Mouse (Mus musculus) stomach, embryonic 14.5 days (tissue): ENCODE measurements around the gene Ndn. TPM values are rescaled to one million over a fixed set of nuclear protein-coding genes. Genes with fewer than 3 reads are reported as not detected.
A peak's percentile ranks its signal among the peaks of the same experiment; 100 is the strongest.

Source experiments
- ATAC-seq: fragments of 200-750 bp; cut with Nextera tagmentation; 2 replicates; pipeline ENCODE4 v1.8.0; 2017; ENCODE audit warnings: low read depth, moderate TSS enrichment; ENCODE audit not compliant: insufficient number of reproducible peaks, insufficient read depth, low FRiP score
- H3K27ac ChIP-seq: fragments of 300-500 bp; sonication (generic); 2 replicates; pipeline ENCODE4 v1.5.1; 2014; ENCODE audit warnings: mild to moderate bottlenecking, low read length, moderate library complexity, mixed read lengths
- H3K27me3 ChIP-seq: fragments of 300-500 bp; sonication (generic); 2 replicates; pipeline ENCODE4 v1.6.1; 2014; ENCODE audit warnings: low read length, control low read depth, mixed read lengths; ENCODE audit not compliant: control insufficient read depth, insufficient read depth
- H3K36me3 ChIP-seq: fragments of 300-500 bp; sonication (generic); 2 replicates; pipeline ENCODE4 v1.6.1; 2014; ENCODE audit warnings: mild to moderate bottlenecking, control low read depth, low read length, moderate library complexity, mixed read lengths; ENCODE audit not compliant: control insufficient read depth, insufficient read depth
- H3K4me1 ChIP-seq: fragments of 300-500 bp; sonication (generic); 2 replicates; pipeline ENCODE4 v1.6.1; 2014; ENCODE audit warnings: low read length, control low read depth, mixed read lengths; ENCODE audit not compliant: control insufficient read depth, insufficient read depth
- H3K4me2 ChIP-seq: fragments of 300-500 bp; sonication (generic); replicated peaks from 2 replicates; pipeline ENCODE4 v1.6.1; 2014; ENCODE audit warnings: low read depth, low read length, control low read depth
- H3K4me3 ChIP-seq: fragments of 300-500 bp; sonication (generic); 2 replicates; pipeline ENCODE4 v1.5.1; 2014; ENCODE audit warnings: low read depth, low read length, control low read depth
- H3K9ac ChIP-seq: fragments of 300-500 bp; sonication (generic); replicated peaks from 2 replicates; pipeline ENCODE4 v1.6.1; 2014; ENCODE audit warnings: low read depth, mild to moderate bottlenecking, control low read depth, low read length, moderate library complexity, mixed read lengths
- H3K9me3 ChIP-seq: fragments of 300-500 bp; sonication (generic); 2 replicates; pipeline ENCODE4 v1.6.1; 2016; ENCODE audit warnings: low read depth, low read length, control low read depth; ENCODE audit not compliant: control insufficient read depth
- WGBS: fragments of 180-500 bp; shearing (Covaris S2); extraction: QIAGEN DNeasy Blood & Tissue Kit; methylation state at CpG from one replicate; pipeline ENCODE4 v1.1.7; 2014; 5-methylcytosine and 5-hydroxymethylcytosine counted together
- polyA plus RNA-seq: library from polyadenylated mRNA; unstranded; fragments of >200 nt; fragmentation: Nextera tagmentation; extraction: Ambion mirVana; gene quantifications from 2 replicates; pipeline ENCODE4 v1.2.1, GENCODE M21; 2014

Ndn gene
- polyA plus RNA-seq, result 98.1 and 101 TPM in 2 replicates

- WGBS, result 53% methylated on average over 1 of the region's 1 CpGs
- Histone ChIP-seq H3K4me1 (no peaks in the 10 kb centered on the region), H3K36me3 (no peaks in the 10 kb centered on the region), H3K9me3 (no peaks in the 10 kb centered on the region), H3K4me3 (no peak within 1 kb of the TSS), H3K27me3 (no peaks in the 10 kb centered on the region), H3K9ac (no peak within 1 kb of the TSS), H3K4me2 (no peak within 1 kb of the TSS), H3K27ac (no peak within 1 kb of the TSS)
- no peak for ATAC-seq
Observed at GRCm38 (mm10) chr7:62346269-62346668, at the start of gene Ndn. Ndn (plus strand) TSS chr7:62346569.

- 88% methylated on average over 3 of the region's 3 CpGs for WGBS
- Histone ChIP-seq H3K27ac (no peak overlapping the region), H3K4me3 (no peak overlapping the region), H3K9me3 (no peaks in the 10 kb centered on the region), H3K4me1 (no peaks in the 10 kb centered on the region), H3K9ac (no peak overlapping the region), H3K36me3 (no peaks in the 10 kb centered on the region), H3K4me2 (no peak overlapping the region), H3K27me3 (no peaks in the 10 kb centered on the region)
- ATAC-seq, result no peak
Observed at GRCm38 (mm10) chr7:62302451-62302850, 43.9 kb upstream of the Ndn start.

GRCm38 (mm10) chr7:62306896-62307614 lies 39.3 kb upstream of the Ndn start:
- Histone ChIP-seq H3K36me3 (no peaks in the 10 kb centered on the region), H3K4me3 (no peak overlapping the region), H3K27me3 (no peaks in the 10 kb centered on the region), H3K27ac (no peak overlapping the region), H3K4me1 (no peaks in the 10 kb centered on the region), H3K9ac (no peak overlapping the region), H3K9me3 (no peaks in the 10 kb centered on the region), H3K4me2 (no peak overlapping the region)
- WGBS, result 55% methylated on average over 6 of the region's 6 CpGs
- no peak for ATAC-seq

GRCm38 (mm10) chr7:62316793-62317192 lies 29.6 kb upstream of the Ndn start:
- H3K9me3 ChIP-seq, result no peaks in the 10 kb centered on the region
- no peaks in the 10 kb centered on the region for H3K4me1 ChIP-seq
- no peak overlapping the region for H3K4me3 ChIP-seq
- H3K9ac ChIP-seq, result no peak overlapping the region
- no peaks in the 10 kb centered on the region for H3K36me3 ChIP-seq
- no peak overlapping the region for H3K27ac ChIP-seq
- H3K4me2 ChIP-seq, result no peak overlapping the region
- no peaks in the 10 kb centered on the region for H3K27me3 ChIP-seq
- 68% methylated on average over 5 of the region's 5 CpGs for WGBS
- no peak for ATAC-seq

- no peaks in the 10 kb centered on the region for H3K9me3 ChIP-seq
- no peak for ATAC-seq
- no peaks in the 10 kb centered on the region for H3K4me1 ChIP-seq
- H3K36me3 ChIP-seq, result no peaks in the 10 kb centered on the region
- H3K9ac ChIP-seq, result no peak overlapping the region
- no peaks in the 10 kb centered on the region for H3K27me3 ChIP-seq
- no peak overlapping the region for H3K4me3 ChIP-seq
- no peak overlapping the region for H3K27ac ChIP-seq
- H3K4me2 ChIP-seq, result no peak overlapping the region
- 33% methylated on average over 1 of the region's 1 CpGs for WGBS
Observed at GRCm38 (mm10) chr7:62345411-62345810, 958 bp upstream of the Ndn start.

- H3K4me1 ChIP-seq, result no peaks in the 10 kb centered on the region
- no peaks in the 10 kb centered on the region for H3K36me3 ChIP-seq
- peak; percentile 93 for ATAC-seq
- peak overlapping the region; percentile 54 for H3K4me2 ChIP-seq
- H3K4me3 ChIP-seq, result peak overlapping the region; percentile 42
- 14% methylated on average over 42 of the region's 42 CpGs for WGBS
- H3K27me3 ChIP-seq, result no peaks in the 10 kb centered on the region
- no peaks in the 10 kb centered on the region for H3K9me3 ChIP-seq
- peak overlapping the region; percentile 26 for H3K9ac ChIP-seq
- H3K27ac ChIP-seq, result no peak overlapping the region; the same call in 1 of the 2 replicates
Observed at GRCm38 (mm10) chr7:62348106-62348803, 1.9 kb downstream of the Ndn start.

GRCm38 (mm10) chr7:62348804-62349190 lies 2.4 kb downstream of the Ndn start:
- H3K9me3 ChIP-seq, result no peaks in the 10 kb centered on the region
- H3K4me1 ChIP-seq, result no peaks in the 10 kb centered on the region
- H3K36me3 ChIP-seq, result no peaks in the 10 kb centered on the region
- 35% methylated on average over 17 of the region's 17 CpGs for WGBS
- no peak overlapping the region for H3K27ac ChIP-seq
- peak overlapping the region; percentile 42 for H3K4me3 ChIP-seq
- no peaks in the 10 kb centered on the region for H3K27me3 ChIP-seq
- peak overlapping the region; percentile 54 for H3K4me2 ChIP-seq
- no peak for ATAC-seq
- peak overlapping the region; percentile 26; the same call in 1 of the 2 replicates for H3K9ac ChIP-seq

- Histone ChIP-seq H3K27ac (no peak overlapping the region), H3K4me1 (no peaks in the 10 kb centered on the region), H3K27me3 (no peaks in the 10 kb centered on the region), H3K9ac (no peak overlapping the region), H3K36me3 (no peaks in the 10 kb centered on the region), H3K4me2 (no peak overlapping the region), H3K4me3 (no peak overlapping the region), H3K9me3 (no peaks in the 10 kb centered on the region)
- no peak for ATAC-seq
- 50% methylated on average over 8 of the region's 8 CpGs for WGBS
Observed at GRCm38 (mm10) chr7:62351266-62351665, 4.9 kb downstream of the Ndn start.
